Mouse (Mus musculus) cerebellum, adult 9-11 months (tissue): ENCODE measurements at regions not wholly inside any gene's neighbourhood (a gene's known extent, or its start where the extent isn't known, plus 50 kb on each side); places are given as distances from the start of the nearest gene placed in this dataset.

Experiments used
- DNase-seq: peaks from one replicate; pipeline ENCODE4 v3.0.0; 2022

- no peak for DNase-seq
Measured at GRCm38 (mm10) chr15:25468478-25468877, 54.9 kb upstream of the Basp1 start.

DNA sequence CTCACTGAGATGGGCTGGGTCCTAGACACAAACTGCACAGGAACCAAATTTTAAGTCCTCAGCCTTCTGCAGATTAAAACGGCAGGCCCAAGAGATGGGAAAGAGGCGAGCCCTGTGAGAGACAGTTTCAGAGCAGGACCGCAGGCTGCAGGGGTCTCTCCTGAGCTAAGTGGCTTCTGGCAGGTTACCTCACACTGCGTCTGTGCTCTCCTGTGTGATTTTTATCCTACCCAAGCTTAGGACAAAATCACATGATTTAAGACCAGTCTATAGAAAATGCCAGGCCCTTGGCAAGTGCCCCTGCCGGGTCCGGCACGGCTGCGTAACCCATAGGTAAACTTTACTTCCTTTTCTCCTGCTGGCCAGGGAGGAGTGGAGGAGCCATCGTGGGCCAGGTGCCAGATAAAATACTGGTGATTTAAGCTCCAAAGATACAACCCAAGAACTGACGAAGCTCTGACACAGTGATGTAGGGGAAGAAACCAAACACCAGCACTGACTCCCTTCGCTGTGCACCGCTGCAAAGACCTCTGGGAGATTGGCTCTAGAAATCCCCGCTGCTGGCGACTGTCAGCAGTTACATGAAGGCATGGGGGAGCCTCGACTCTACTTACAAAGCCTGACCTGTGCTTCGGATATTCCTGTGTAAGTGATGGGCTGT, 55.8 kb upstream of the Basp1 start:
- no peak for DNase-seq

- DNase-seq: no peak
Measured at GRCm38 (mm10) chr15:25471331-25471730, 57.8 kb upstream of the Basp1 start.

DNA sequence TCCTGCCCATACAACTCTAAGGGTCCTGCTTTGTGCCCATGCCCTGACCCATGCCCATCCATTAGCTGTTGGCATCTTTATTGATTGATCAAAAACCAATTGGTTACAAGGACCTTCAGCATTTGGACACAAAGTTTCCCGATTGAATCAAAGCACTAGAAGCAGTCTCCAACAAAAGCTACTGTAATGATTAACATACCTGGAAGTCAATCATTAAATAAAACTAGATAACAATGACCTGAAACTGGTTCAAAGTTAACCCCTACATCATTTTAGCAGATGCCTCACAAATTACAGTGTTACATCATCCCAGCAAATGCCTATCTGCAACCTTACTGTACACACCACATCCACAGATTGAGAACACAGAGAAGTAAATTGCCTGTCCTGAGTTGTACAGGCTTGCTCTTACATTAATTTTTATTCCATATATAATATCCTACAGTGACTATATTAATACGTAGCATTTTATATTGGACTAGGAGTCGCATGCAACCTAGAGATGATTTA, 59.7 kb upstream of the Basp1 start:
- no peak for DNase-seq

DNA sequence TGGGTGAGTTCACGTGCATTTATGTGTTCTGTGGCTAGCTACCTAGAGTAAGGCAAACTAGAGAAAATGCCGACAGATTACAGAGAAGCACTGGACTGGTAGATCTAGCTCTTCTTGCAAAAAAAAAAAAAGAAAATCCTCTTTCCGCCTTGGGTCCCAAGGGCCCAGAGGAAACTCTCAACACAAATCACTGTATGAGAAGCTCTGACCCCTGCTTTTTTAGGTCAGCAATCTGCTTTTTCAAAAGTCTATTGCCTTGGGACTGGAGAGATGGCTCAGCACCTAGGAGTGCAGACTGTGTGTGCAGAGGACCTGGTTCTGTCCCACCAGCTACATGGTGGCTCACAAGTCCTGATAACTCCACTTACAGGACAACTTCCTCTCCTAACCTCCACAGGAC, 60.5 kb upstream of the Basp1 start:
- DNase-seq: no peak

DNA sequence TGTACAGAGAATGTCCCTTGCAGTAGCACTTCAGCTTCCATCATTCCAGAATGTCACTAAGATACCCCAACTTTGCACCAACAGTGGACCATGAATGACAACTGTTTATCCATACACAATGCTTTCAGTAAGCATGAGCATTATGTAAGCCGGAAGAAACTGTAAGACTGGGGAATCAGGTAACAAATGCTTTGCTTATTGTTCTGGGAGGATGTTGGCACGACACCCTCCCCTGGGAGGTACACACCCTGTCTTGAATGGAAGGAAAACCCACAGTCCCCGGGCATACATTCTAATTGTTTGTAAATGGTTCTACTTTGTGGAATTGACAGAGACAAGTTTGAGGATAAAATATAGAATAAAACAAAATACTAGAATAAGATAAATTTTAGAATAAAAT, 69.0 kb upstream of the Basp1 start:
- DNase-seq: no peak

- no peak for DNase-seq
Measured at GRCm38 (mm10) chr15:25485372-25485771, 71.8 kb upstream of the Basp1 start.

- no peak for DNase-seq
Measured at GRCm38 (mm10) chr15:25486158-25486557, 72.6 kb upstream of the Basp1 start.

- no peak for DNase-seq
Measured at GRCm38 (mm10) chr15:25489804-25490203, 76.2 kb upstream of the Basp1 start.

GRCm38 (mm10) chr15:25492161-25492746, 78.7 kb upstream of the Basp1 start:
- no peak for DNase-seq

- DNase-seq: no peak
Measured at GRCm38 (mm10) chr15:25494687-25495299, 81.2 kb upstream of the Basp1 start.

DNA sequence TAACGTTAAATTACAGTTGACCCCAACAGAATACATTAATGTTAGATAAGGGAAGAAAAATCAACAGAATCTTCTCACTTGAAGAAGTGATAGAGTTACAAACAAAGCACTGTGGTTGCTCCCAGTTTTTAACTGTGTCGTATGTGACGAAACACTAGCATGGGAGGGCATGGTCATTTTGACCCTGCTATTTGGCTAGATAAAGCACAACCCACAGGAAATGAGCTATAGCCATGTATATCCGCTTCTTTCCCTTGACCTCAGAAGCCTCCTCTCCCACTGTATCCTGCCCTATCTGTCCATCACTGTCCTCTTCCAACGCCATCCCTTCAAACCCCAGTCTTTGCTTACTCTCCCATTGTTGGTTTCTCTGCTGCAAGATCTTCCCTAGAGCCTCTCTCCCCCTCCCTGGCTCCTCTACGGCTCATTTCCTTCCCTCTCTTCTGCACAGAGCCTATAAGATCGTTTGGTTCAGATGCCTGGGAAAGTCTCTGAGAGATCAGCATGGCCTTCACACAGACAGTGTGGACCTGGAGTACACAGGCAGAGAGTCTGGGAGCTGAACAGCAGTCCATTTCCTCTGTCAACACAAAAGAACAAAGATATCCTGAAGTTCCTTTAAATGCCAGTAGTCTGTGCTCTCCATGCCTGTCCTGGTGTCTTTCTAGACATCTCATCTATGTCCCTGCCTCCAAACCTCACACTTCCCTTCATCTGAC, 82.5 kb upstream of the Basp1 start:
- no peak for DNase-seq

DNA sequence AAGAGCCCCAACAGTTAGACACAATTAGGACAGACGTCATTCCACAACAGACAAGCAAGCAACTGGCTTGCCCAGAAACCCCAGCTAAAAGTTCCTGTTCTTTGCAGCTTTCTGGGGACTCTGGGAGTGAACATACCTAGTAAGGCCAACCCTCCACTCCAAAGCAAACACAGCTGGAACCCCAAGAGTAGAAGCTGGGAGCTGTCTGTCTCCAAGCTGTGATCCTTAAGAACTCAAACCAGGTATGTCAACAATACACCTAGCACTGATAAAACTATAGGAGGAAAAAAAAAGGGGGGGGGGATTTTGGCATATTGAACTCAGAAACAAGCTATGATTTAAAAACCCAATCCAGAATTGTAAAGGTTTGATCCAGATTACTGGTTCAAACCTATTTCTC, 84.2 kb upstream of the Basp1 start:
- no peak for DNase-seq

GRCm38 (mm10) chr15:25498422-25498821, 84.9 kb upstream of the Basp1 start:
- DNase-seq: no peak

DNA sequence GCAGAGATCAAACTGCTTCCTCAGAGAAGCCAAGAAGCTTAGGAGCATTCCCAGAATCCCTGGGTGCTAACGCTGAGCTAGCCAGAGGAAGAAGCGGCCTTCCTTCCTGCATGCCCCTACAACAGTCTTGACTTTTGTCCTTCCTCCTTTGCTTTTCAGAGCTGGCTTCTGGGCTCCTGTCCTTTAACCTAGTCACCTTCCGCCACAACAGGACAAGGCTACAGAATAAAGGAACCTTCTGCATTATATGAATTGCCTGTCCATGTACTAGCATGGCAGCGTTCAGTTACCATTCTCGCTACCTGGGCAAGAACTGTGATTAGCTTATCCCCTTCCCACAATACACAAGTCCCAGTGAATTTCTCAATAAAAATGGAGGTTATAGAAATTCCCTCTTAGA, 88.9 kb upstream of the Basp1 start:
- no peak for DNase-seq

DNA sequence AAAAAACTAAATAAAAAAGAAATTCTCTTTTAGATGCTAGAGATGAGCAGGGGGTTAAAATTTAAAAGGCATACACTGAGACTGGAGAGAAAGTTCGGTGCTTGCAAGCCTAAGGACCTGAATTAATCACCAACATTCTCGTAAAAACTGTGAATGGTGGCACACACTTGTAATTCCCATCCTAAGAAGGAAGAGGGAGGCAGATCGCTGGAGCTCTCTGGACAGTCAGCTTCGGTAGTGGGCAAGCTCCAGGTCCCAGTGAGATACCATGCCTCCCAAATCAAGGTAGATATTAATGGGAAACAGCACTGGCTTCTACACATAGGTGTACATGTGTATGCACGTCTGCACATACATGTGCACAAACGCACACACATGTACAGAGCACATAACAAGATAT, 89.5 kb upstream of the Basp1 start:
- no peak for DNase-seq

DNA sequence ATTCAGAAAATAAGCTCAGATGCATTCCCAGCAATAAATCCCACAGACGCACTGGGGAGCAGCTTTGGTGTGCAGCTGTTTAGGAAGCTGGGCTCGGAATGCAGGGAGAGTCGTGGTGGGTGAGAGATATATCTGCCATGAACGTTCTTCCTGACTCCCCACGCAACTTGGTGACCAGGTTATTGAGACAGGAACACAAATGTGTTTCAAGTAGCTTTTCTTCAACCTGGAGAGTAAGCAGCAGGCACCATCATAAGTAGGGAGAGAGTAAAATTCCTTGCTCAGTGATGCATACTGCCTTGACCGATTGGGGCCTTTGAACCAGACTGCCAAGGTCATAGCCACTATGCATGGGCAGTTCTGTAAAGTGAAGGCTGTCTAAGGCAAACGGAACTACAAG, 95.6 kb upstream of the Basp1 start:
- no peak for DNase-seq

GRCm38 (mm10) chr15:25509584-25509983, 96.0 kb upstream of the Basp1 start:
- DNase-seq: no peak

GRCm38 (mm10) chr15:25510060-25510492, 96.5 kb upstream of the Basp1 start:
- DNase-seq: no peak

DNA sequence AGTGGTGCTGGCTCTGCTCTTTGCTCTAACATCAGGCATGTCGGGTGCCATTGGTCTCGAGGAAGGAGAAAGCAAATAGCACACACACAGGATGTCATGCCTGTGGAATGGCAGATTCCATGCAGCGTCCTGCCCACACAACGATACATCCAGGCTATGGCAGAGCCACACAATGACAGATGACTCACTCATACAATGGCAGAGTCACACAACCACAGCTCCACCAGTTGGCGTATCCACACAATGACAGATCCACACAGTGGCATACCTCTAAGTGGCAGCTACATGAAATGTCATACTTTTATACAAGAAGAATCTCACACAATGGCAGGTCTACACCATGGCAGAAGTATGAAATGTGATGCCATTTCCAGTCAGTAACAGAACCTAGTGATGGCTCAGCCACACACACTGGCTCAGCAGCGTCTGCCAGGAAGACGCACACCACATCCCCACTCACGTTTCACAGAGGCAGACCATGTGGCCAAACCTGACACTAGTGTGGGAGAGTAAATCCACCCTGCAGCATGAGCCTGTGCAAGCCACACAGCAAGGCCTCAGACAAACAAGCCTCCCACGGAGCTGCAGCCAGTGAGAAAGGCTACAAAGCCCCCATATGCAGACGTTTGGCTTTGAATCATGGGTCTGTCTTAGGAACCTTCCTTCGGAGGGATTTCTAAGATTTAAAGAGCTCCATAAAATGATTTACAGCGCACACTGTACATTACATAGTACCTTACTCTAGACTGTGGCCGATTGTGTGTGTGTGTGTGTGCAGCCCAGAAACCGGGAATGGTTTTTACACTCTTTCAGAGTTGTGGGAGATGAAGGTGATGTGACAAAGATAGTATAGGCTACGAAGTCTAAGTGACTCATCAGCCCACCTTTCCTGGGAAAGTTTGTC, 104.0 kb upstream of the Myo10 start:
- DNase-seq: no peak

DNA sequence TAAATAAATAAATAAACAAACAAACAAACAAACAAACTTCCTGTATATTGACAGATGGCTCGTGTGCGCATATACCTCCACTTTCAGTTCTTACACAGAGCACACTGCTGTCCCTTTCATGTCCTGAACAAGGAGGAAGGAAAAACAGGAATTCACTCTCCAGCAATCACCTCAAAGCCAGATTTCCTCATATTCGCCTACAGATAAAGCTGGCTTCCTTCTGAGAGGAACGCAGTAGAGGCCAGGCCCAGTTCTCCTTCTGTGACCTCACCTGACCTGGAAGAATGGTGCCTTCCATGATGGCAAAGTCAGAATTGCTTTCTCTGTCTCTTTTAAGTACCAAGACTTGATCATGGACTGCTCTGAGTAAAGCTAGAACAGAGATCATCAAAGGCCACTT, 98.1 kb upstream of the Myo10 start:
- no peak for DNase-seq

DNA sequence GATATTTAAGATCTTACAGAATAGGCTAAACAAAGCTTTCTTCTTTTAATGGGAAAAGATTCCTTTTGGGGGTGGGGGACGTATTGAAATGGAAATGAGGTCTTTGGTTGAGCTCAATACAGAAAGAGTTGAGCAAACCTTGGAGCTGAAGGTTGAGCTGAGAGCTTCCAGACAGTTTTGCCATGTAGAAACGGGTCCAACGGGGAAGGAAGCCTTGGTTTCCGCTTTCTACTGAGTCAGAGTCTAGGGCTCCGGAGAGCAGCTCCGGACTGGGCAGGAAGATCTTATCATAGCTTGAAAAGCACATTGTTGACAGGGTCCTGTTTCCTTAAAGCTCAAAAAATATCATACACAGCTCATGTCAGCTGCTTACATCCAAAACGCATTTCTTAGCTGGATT, 97.0 kb upstream of the Myo10 start:
- DNase-seq: no peak
